Mouse (Mus musculus) kidney, adult 11 months (tissue): ENCODE data around the gene Sema6c.
"Not testable (repeated sequence)": the region's sequence is repeated elsewhere in the genome, so short reads cannot be mapped to it uniquely, and the experiment has no call there.

Experiments
- DNase-seq: peaks from one replicate; pipeline ENCODE4 v3.0.0; 2022

The Sema6c gene

GRCm38 (mm10) chr3:95194721-95195135, 34.5 kb downstream of the Sema6c start:
- peak; percentile 57 for DNase-seq

GRCm38 (mm10) chr3:95195772-95196171, 35.5 kb downstream of the Sema6c start:
- DNase-seq: no peak

DNA sequence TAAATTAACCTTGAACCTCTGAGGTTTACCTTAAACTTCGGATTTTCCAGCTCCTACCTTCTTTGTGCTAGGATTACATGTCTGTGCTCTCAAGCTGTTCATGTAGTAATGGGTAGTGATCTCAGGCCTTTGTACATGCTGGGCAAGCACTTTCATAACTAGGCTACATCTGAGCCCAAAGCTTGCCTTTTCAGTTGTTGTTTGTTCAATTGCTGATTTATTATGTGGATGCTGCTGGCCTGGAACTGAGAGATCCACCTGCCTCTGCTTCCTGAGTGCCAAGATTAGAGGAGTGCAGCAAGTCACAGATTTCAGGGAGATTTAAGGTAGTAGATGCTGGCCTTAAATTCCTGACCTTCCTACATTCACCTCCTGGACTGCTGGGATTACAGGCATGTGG, 38.8 kb downstream of the Sema6c start:
- DNase-seq: no peak

DNA sequence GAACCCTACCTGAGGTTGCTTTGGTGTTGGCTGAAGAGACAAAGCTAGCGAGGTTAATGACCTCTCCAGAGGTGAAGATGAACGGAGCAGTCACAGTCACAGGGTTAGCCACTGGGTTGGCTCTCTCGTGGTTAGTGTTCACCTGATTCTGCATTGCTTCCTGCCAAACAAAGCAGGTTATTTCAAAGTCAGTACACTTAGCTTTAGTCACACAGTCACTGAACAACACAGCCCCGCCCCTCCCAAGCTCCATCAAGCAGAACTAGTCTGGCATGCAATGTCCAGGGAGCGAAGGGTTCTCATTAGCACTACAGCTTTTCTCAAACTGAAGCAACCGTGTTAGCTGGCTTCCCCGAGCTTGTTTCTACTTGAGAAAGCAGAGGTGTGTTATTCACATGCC, 39.9 kb downstream of the Sema6c start:
- DNase-seq: peak; percentile 95

GRCm38 (mm10) chr3:95200562-95200961, 40.3 kb downstream of the Sema6c start:
- no peak for DNase-seq

- DNase-seq: no peak
Measured at GRCm38 (mm10) chr3:95203880-95204279, 43.6 kb downstream of the Sema6c start.

GRCm38 (mm10) chr3:95208286-95208685, 48.0 kb downstream of the Sema6c start:
- no peak for DNase-seq

- DNase-seq: no peak
Measured at GRCm38 (mm10) chr3:95210585-95210984, 50.3 kb downstream of the Sema6c start.

DNA sequence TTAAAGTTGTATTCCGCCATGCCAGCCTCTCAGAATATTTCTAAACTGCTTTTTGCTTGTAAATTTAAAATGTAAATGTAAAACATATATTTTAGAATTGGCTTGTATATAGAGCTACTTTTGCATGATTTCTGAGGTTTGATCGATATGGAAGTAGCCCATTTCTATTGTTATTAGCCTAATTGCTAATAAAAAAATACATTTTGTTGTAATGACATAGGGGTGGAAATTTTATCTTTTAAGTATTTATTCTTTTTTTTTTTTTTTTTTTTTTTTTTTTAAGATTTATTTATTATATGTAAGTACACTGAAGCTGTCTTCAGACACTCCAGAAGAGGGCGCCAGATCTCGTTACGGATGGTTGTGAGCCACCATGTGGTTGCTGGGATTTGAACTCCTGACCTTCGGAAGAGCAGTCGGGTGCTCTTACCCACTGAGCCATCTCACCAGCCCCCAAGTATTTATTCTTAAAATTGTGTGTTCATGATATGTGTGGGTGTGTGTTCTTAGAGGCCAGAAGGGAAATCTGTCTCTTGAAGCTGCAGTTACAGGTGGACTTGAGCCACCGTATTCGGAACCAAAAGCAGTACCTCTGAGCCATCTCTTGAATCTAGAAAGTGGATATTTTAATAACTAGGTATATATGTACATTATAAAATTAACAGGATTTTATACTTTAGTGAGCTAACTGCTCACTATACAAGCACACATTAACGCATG, 52.8 kb downstream of the Sema6c start:
- not testable (repeated sequence) for DNase-seq

DNA sequence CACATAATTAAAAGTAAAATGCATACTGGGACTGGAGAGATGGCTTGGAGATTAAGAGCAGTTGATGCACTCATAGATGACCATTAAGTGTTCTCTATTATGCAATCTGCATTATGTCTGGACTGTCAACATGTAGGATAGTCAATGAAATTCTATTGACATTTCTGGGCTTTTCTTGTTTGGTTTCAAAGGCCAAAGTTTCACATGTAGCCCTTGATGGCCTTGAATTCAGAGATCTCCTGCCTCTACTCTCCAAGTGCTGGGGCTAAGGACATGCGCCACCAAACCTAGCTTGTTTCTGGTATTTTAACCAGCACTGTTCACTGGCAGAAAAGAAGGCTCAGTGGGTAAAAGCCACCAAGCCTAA, 53.3 kb downstream of the Sema6c start:
- no peak for DNase-seq

DNA sequence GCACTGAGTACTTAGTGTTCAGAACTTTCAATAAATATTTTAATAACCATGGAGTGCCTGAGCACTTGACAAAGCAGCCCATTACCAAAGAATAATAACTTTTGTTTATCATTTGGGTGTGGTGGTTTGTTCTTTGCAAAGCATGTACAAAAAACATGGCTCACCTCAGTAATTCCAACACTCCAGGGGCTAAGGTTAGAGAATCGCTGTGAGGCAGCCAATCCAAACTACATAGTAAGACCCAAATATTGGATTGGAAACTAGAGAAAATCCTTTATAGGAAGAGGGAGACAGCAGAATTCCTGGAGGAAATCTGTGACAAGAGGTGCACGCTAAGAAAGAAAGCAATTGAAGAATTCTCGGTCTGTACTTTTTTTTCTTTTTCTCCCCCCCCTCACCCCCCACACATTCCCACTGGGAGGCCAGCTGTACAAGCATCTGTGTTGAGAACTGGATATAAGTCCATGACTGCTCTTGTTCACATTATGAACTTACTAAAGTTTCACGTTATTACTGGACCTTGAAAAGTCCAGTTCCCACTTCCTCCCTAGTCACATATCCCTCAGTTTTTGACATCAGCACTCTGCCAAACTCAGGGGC, 56.5 kb downstream of the Sema6c start:
- DNase-seq: no peak

GRCm38 (mm10) chr3:95217255-95218134, 57.2 kb downstream of the Sema6c start, which contains the start of gene Gabpb2:
Gabpb2 (minus strand) TSS chr3:95217916.
- peak; percentile 93 for DNase-seq

DNA sequence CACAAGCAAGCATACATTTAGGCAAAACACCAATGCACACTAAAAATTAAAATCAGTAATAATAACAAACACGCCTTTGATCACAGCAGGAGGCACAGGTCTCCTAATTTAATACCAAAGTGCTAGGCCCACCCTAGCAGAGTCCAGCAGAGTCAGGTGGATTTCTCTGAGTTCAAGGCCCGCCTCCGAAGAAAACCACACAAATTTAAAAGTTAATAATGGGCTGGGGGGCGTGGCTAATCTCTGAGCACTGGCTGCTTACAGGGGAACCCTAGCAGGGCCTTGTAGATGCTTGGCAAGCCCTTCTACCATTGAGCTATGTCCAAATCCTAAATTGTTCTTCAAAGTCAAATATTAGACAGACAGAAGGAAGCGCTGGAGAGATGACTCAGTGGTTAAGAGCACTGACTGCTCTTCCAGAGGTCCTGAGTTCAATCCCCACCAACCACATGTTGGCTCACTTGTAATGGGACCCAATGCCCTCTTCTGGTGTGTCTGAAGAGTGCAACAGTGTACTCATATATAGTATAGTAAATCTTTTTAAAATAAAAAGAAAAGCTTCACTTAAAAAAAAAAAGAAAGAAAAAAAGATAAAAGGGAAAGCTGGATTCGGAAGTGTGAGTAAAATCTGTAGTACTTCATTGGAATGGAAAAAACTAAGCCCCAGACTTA, 58.3 kb downstream of the Sema6c start:
- DNase-seq: peak; percentile 23

DNA sequence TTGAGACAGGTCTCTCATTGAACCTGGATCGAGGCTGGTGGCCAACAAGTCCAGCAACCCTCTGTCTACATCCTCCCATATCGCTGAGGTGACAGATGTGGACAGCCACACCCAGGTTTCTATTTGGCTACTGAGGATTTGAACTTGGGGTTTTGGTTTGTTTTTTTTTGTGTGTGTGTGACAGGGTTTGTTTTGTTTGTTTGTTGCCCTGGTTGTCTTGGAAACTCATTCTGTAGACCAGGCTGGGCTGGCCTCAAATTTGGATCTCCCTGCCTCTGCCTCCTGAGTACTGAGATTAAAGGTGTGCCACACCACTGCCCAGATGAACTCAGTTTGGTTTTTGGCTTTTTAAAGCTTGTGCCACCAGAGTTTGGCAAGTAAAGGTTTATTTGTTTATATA, 62.8 kb downstream of the Sema6c start:
- no peak for DNase-seq
